Mouse (Mus musculus) liver, embryonic 15.5 days (tissue): Measurements from ENCODE around the gene Pcsk6. TPM values are rescaled to one million over a fixed set of nuclear protein-coding genes. Genes with fewer than 3 reads are reported as not detected.

ENCODE experiments used
- ATAC-seq: fragments of 200-750 bp; cut with Nextera tagmentation; 2 replicates; pipeline ENCODE4 v1.8.0; 2017; ENCODE audit warnings: moderate number of reproducible peaks, mild to moderate bottlenecking, moderate library complexity; ENCODE audit not compliant: insufficient read depth
- H3K27ac ChIP-seq: fragments of 300-500 bp; sonication (generic); replicated peaks from 2 replicates; pipeline ENCODE4 v1.5.1; 2015; ENCODE audit warnings: mild to moderate bottlenecking, inconsistent platforms
- H3K27me3 ChIP-seq: fragments of 300-500 bp; sonication (generic); 2 replicates; pipeline ENCODE4 v1.6.1; 2015; ENCODE audit warnings: mild to moderate bottlenecking, inconsistent platforms
- H3K36me3 ChIP-seq: fragments of 300-500 bp; sonication (generic); replicated peaks from 2 replicates; pipeline ENCODE4 v1.6.1; 2015; ENCODE audit warnings: moderate library complexity, mild to moderate bottlenecking, inconsistent platforms
- H3K4me1 ChIP-seq: fragments of 300-500 bp; sonication (generic); replicated peaks from 2 replicates; pipeline ENCODE4 v1.6.1; 2015; ENCODE audit warnings: inconsistent platforms
- H3K4me2 ChIP-seq: fragments of 300-500 bp; sonication (generic); 2 replicates; pipeline ENCODE4 v1.6.1; 2015; ENCODE audit warnings: moderate library complexity, mild to moderate bottlenecking, inconsistent platforms
- H3K4me3 ChIP-seq: fragments of 300-500 bp; sonication (generic); replicated peaks from 2 replicates; pipeline ENCODE4 v1.5.1; 2015; ENCODE audit warnings: mild to moderate bottlenecking, inconsistent platforms
- H3K9ac ChIP-seq: fragments of 300-500 bp; sonication (generic); 2 replicates; pipeline ENCODE4 v1.6.1; 2015; ENCODE audit warnings: moderate library complexity, mild to moderate bottlenecking, inconsistent platforms
- H3K9me3 ChIP-seq: fragments of 300-500 bp; sonication (generic); replicated peaks from 2 replicates; pipeline ENCODE4 v1.6.1; 2016; ENCODE audit warnings: inconsistent platforms
- WGBS: fragments of 180-500 bp; shearing (Covaris S2); methylation state at CpG from one replicate; pipeline ENCODE4 v1.1.7; 2015; ENCODE audit warnings: mixed read lengths; ENCODE audit not compliant: insufficient replicate concordance; 5-methylcytosine and 5-hydroxymethylcytosine counted together
- polyA plus RNA-seq: library from polyadenylated mRNA; unstranded; fragments of >200 nt; fragmentation: Nextera tagmentation; extraction: Ambion mirVana; gene quantifications from 2 replicates; pipeline ENCODE4 v1.2.1, GENCODE M21; 2015

Pcsk6 gene
- polyA plus RNA-seq, 1 experiment from 2014 or later = 0.94 TPM

- Histone ChIP-seq H3K4me2 (no peak overlapping the region), H3K9ac (no peak overlapping the region), H3K4me3 (no peak overlapping the region), H3K4me1 (peaks cover 17% of the 10 kb centered on the region), H3K27me3 (peaks cover 21% of the 10 kb centered on the region), H3K27ac (no peak overlapping the region), H3K9me3 (no peaks in the 10 kb centered on the region), H3K36me3 (no peaks in the 10 kb centered on the region)
- no peak for ATAC-seq
- WGBS = 79% methylated on average over 16 of the region's 16 CpGs
These were observed 7.6 kb downstream of the Pcsk6 start for GRCm38 (mm10) chr7:65869173-65869572.

- Histone ChIP-seq H3K4me1 (peaks cover 24% of the 10 kb centered on the region), H3K9ac (no peak overlapping the region), H3K27me3 (peaks cover 15% of the 10 kb centered on the region), H3K4me2 (no peak overlapping the region), H3K27ac (no peak overlapping the region), H3K4me3 (no peak overlapping the region), H3K9me3 (no peaks in the 10 kb centered on the region), H3K36me3 (no peaks in the 10 kb centered on the region)
- ATAC-seq = no peak
- WGBS = 77% methylated on average over 5 of the region's 5 CpGs
These were observed 8.3 kb downstream of the Pcsk6 start for GRCm38 (mm10) chr7:65869794-65870193.

DNA sequence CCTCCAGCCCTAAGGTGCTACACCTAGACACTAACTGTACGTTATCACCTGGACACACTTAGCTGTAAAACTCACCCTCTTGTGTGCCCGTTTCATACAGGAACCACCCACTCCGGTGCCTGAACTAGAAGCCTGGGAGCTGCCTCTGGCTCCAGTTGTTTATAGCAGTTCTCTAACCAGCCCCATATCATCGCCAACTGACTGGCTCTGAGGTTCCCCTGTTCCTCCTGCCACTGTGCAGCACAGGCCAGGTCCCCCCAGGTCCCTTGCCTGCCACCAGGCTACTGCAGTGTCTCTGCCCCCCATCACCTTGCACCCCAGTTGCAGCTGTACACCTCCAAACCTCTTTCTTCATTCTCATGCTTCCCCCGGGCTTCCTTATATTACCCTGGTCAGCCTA lies 8.7 kb downstream of the Pcsk6 start:
- Histone ChIP-seq H3K9ac (no peak overlapping the region), H3K27ac (no peak overlapping the region), H3K36me3 (no peaks in the 10 kb centered on the region), H3K4me1 (peaks cover 24% of the 10 kb centered on the region), H3K27me3 (peaks cover 11% of the 10 kb centered on the region), H3K4me3 (no peak overlapping the region), H3K4me2 (no peak overlapping the region), H3K9me3 (no peaks in the 10 kb centered on the region)
- no peak for ATAC-seq
- WGBS = 63% methylated on average over 5 of the region's 5 CpGs

DNA sequence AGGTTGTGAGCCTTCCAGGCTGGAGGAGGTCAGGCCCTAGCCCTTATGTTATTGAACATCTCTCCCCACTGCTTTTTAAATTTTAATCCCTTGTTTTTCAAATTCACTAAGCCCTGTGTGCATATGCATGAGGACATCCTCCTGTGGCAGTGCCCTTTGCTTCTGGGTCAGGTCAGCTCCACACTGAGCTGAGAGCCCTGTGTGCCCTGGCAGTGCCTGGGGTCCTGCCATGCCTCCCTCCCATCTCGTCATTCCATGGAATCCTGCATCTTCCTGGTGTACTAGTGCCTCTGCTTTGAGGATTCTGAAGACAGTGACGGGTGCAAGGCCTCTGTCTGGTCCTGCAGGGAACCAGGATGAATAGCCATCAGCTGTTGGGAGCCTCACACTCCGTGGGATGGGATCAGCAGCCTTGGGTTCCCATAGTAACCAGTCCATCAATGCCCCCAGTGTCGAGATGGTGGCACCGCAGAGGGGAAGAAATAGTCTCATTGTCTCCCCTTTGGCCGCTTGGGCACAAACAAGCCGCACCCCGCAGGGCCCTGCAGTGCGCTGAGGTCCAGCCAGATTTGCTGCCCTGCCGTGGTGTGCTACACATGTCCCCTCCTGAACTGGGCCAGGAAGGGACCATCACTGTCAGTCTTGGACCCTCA lies 9.5 kb downstream of the Pcsk6 start:
- H3K4me2 ChIP-seq = no peak overlapping the region
- no peaks in the 10 kb centered on the region for H3K36me3 ChIP-seq
- peaks cover 24% of the 10 kb centered on the region for H3K4me1 ChIP-seq
- no peak overlapping the region for H3K27ac ChIP-seq
- ATAC-seq = no peak
- H3K27me3 ChIP-seq = peaks cover 4% of the 10 kb centered on the region; the same call in 1 of the 2 replicates
- 61% methylated on average over 10 of the region's 10 CpGs for WGBS
- no peaks in the 10 kb centered on the region for H3K9me3 ChIP-seq
- H3K9ac ChIP-seq = no peak overlapping the region
- no peak overlapping the region for H3K4me3 ChIP-seq

GRCm38 (mm10) chr7:65871851-65872250 lies 10.3 kb downstream of the Pcsk6 start:
- no peaks in the 10 kb centered on the region for H3K36me3 ChIP-seq
- H3K4me1 ChIP-seq = peaks cover 24% of the 10 kb centered on the region
- H3K4me2 ChIP-seq = no peak overlapping the region
- no peak overlapping the region for H3K4me3 ChIP-seq
- H3K9me3 ChIP-seq = no peaks in the 10 kb centered on the region
- no peaks in the 10 kb centered on the region; the same call in 1 of the 2 replicates for H3K27me3 ChIP-seq
- WGBS = 66% methylated on average over 2 of the region's 2 CpGs
- no peak overlapping the region for H3K27ac ChIP-seq
- no peak for ATAC-seq
- H3K9ac ChIP-seq = no peak overlapping the region

DNA sequence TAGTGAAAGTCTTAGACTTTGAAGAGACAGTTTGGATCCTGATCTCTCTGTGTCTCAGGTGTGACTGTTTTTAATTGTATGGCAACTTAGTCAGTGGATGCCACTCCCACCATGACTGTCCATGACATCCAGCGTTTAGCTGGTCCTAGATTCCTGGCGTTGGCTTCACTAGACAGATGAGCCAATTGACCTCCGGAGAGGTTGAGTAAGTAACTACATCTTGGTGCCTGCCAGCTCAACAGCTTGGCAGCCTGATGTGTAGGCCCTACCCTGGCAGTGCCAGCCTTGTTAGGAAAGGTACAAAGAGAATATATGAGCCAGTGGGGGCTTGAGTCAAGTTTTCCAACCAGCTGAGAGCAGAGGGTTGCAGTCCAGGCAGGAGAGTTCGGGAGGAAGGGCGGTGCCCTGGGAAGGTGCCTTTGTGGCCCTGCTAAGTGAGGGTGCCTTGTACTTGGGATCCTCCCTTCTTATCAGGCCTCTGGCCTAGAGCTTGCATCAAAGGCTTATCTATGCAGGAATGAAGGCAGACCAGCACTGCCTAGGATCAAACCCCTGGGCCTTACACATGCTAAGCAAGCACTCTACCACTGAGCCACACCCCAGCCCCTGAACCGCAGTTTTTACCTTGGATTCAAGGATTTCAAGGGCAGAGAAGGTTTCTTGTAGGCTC lies 11.8 kb downstream of the Pcsk6 start:
- H3K27me3 ChIP-seq = no peaks in the 10 kb centered on the region
- H3K4me2 ChIP-seq = peak overlapping the region; percentile 30
- peak overlapping the region; percentile 55 for H3K27ac ChIP-seq
- H3K9ac ChIP-seq = no peak overlapping the region
- 59% methylated on average over 6 of the region's 6 CpGs for WGBS
- H3K4me1 ChIP-seq = peaks cover 24% of the 10 kb centered on the region
- no peak overlapping the region for H3K4me3 ChIP-seq
- no peaks in the 10 kb centered on the region for H3K9me3 ChIP-seq
- ATAC-seq = peak; percentile 94
- no peaks in the 10 kb centered on the region for H3K36me3 ChIP-seq

- no peak overlapping the region for H3K4me3 ChIP-seq
- peaks cover 24% of the 10 kb centered on the region for H3K4me1 ChIP-seq
- ATAC-seq = peak; percentile 73
- peak overlapping the region; percentile 30 for H3K4me2 ChIP-seq
- H3K9me3 ChIP-seq = no peaks in the 10 kb centered on the region
- WGBS = 51% methylated on average over 2 of the region's 2 CpGs
- H3K36me3 ChIP-seq = no peaks in the 10 kb centered on the region
- no peaks in the 10 kb centered on the region for H3K27me3 ChIP-seq
- peak overlapping the region; percentile 53 for H3K27ac ChIP-seq
- H3K9ac ChIP-seq = no peak overlapping the region
These were observed 12.4 kb downstream of the Pcsk6 start for GRCm38 (mm10) chr7:65873902-65874301.

DNA sequence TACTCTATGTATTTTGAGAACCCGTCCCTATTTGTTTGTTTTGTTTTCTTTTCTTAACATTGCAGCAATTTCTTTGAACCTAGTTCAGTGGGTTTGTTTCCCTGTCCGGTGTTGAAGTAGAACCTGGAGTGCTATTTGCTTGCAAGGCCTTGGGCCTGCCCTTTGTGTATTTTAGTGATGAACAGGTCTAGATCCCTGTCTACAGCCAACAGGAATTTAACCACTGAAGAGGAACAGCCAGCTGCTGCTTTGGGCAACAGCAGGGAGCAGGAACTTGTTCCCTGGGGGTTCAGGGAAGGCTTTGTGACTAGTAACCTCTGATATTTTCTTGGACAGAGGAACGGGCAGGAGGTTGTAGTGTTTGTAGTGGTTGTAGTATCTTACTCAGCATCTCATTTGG lies 15.1 kb downstream of the Pcsk6 start:
- ATAC-seq = no peak
- Histone ChIP-seq H3K27me3 (no peaks in the 10 kb centered on the region), H3K4me3 (no peak overlapping the region), H3K36me3 (no peaks in the 10 kb centered on the region), H3K9me3 (no peaks in the 10 kb centered on the region), H3K27ac (no peak overlapping the region), H3K9ac (no peak overlapping the region), H3K4me1 (peaks cover 46% of the 10 kb centered on the region), H3K4me2 (no peak overlapping the region)
- WGBS = 58% methylated on average over 3 of the region's 3 CpGs

DNA sequence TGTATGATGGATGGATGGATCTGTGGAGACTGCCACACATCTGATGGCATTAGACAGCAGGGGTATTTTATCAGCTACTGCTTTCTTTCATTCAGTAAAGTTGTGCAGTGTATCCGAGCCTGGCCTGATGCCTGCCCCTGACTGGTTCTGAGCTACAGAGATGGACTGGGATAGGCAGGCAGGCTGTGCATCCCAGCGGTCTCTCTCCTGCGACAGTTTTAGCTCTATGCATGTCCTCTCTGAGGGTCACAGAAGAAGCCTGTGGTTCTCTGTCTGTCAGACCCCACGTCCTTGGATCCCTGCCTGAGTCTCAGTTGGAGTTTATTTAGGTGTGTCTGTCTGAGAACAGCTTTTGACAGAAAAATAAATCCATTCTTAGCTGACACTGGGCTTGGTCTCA lies 16.7 kb downstream of the Pcsk6 start:
- no peaks in the 10 kb centered on the region for H3K36me3 ChIP-seq
- no peaks in the 10 kb centered on the region for H3K9me3 ChIP-seq
- no peak overlapping the region for H3K4me3 ChIP-seq
- WGBS = 67% methylated on average over 4 of the region's 4 CpGs
- no peak overlapping the region for H3K9ac ChIP-seq
- no peak for ATAC-seq
- H3K4me1 ChIP-seq = peaks cover 43% of the 10 kb centered on the region
- H3K27me3 ChIP-seq = no peaks in the 10 kb centered on the region
- H3K4me2 ChIP-seq = no peak overlapping the region
- no peak overlapping the region for H3K27ac ChIP-seq

DNA sequence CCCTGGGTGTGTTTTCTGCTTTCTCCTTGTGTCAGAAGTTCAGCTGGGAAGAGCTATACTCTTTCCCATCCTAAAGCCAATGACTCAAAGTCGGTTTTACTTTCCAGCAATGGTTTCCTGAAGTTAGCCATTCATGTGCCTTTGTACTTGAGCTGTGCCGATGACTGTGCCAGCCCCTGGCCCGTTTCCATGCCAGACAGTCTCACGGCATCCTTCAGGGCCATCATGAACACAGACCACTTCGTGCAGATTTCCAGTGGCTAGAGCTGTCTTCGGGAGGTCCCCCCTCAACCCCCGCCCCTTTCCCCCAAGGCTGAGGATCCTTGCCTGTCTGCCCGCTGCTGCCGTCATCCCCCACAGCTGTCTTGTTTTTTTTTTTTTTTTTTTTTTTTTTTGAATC lies 17.8 kb downstream of the Pcsk6 start:
- 72% methylated on average over 9 of the region's 9 CpGs for WGBS
- no peaks in the 10 kb centered on the region for H3K36me3 ChIP-seq
- no peaks in the 10 kb centered on the region for H3K9me3 ChIP-seq
- no peak overlapping the region for H3K4me3 ChIP-seq
- no peak overlapping the region for H3K27ac ChIP-seq
- no peak overlapping the region for H3K9ac ChIP-seq
- H3K4me2 ChIP-seq = no peak overlapping the region
- H3K4me1 ChIP-seq = peaks cover 32% of the 10 kb centered on the region
- no peaks in the 10 kb centered on the region for H3K27me3 ChIP-seq
- ATAC-seq = no peak

DNA sequence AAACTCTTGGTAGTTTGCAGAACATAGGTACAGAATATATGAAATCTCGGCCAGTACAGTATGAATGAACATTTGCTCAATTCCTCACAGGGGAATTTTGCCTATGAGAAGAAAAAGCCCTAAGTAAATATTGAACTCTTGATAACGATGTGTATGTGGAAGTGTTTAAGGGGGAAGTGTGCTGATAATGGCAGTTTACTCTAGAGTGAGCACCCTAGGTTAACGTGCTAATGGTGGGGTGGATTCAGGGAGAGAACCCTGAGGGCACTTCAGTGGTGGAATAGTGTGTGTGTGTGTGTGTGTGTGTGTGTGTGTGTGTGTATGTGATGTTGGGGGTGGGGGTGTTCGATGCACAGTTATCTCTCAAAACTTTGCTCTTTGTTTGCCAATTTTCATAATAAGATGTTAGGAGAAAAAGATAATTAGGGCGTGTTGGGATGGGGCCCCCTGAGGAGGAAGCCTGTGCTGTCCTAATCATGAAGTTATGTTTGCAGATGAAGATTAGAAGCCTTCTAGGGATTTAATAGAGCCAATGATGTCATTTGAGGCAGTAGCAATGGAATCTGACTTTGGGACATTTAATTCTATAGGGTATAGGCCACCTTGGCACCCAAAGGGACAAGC lies 19.2 kb downstream of the Pcsk6 start:
- 10% methylated on average over 5 of the region's 5 CpGs for WGBS
- Histone ChIP-seq H3K4me2 (peak overlapping the region; percentile 65), H3K36me3 (no peaks in the 10 kb centered on the region), H3K27ac (peak overlapping the region; percentile 89), H3K4me3 (peak overlapping the region; percentile 33; the same call in 1 of the 2 replicates), H3K9me3 (no peaks in the 10 kb centered on the region), H3K9ac (peak overlapping the region; percentile 45; the same call in 1 of the 2 replicates), H3K27me3 (no peaks in the 10 kb centered on the region), H3K4me1 (peaks cover 29% of the 10 kb centered on the region)
- ATAC-seq = peak; percentile 75
